Mouse (Mus musculus): ENCODE data around the gene Babam2.

DNA sequence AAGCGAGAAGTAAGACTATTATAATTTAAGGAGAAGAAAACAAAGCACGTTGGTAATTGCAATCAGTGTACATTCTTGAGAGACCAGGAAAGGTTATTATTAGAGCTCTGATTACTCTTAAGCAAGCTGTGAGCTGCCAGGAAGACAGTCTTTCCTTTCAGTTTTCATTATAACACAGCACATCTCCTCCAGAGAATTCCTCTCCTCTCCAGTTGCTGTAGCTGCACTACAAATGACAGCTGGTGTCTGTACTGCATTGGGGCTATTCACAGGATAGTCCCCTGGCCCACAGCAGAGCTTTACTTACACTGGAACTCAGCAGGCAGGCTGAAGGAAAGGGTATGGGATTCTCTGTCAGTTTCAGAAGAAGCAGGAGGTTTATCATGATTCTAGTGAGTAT, 24.1 kb upstream of the Babam2 start:
- no peak for TF ChIP-seq CTCF (IDR thresholded peaks at IDR 0.05; ENCODE audit: control insufficient read depth, insufficient read depth, low read length)
- no peak for TF ChIP-seq POLR2A (IDR thresholded peaks at IDR 0.05; ENCODE audit: borderline replicate concordance, control insufficient read depth, low read depth, low read length)

Data from bone marrow, adult 2 months (tissue).